Mouse (Mus musculus) midbrain, embryonic 12.5 days (tissue): ENCODE data around the gene Tmem239. TPM values are rescaled to one million over a fixed set of nuclear protein-coding genes. Genes with fewer than 3 reads are reported as not detected.
A peak's percentile ranks its signal among the peaks of the same experiment; 100 is the strongest.

ENCODE experiments used
- ATAC-seq: fragments of 200-750 bp; cut with Nextera tagmentation; 2 replicates; pipeline ENCODE4 v1.8.0; 2017; ENCODE audit warnings: low read depth, moderate TSS enrichment, moderate library complexity; ENCODE audit not compliant: low FRiP score
- H3K27ac ChIP-seq: fragments of 300-500 bp; sonication (generic); replicated peaks from 2 replicates; pipeline ENCODE4 v1.5.1; 2016; ENCODE audit warnings: mild to moderate bottlenecking
- H3K27me3 ChIP-seq: fragments of 300-500 bp; sonication (generic); 2 replicates; pipeline ENCODE4 v1.6.1; 2016; ENCODE audit warnings: mild to moderate bottlenecking
- H3K36me3 ChIP-seq: fragments of 300-500 bp; sonication (generic); 2 replicates; pipeline ENCODE4 v1.6.1; 2016
- H3K4me1 ChIP-seq: fragments of 300-500 bp; sonication (generic); 2 replicates; pipeline ENCODE4 v1.6.1; 2016
- H3K4me2 ChIP-seq: fragments of 300-500 bp; sonication (generic); replicated peaks from 2 replicates; pipeline ENCODE4 v1.6.1; 2016; ENCODE audit warnings: mild to moderate bottlenecking, moderate library complexity
- H3K4me3 ChIP-seq: fragments of 300-500 bp; sonication (generic); 2 replicates; pipeline ENCODE4 v1.5.1; 2016; ENCODE audit warnings: mild to moderate bottlenecking
- H3K9ac ChIP-seq: fragments of 300-500 bp; sonication (generic); replicated peaks from 2 replicates; pipeline ENCODE4 v1.6.1; 2016; ENCODE audit warnings: mild to moderate bottlenecking, moderate library complexity
- H3K9me3 ChIP-seq: fragments of 300-500 bp; sonication (generic); 2 replicates; pipeline ENCODE4 v1.6.1; 2016; ENCODE audit warnings: mild to moderate bottlenecking
- WGBS: fragments of 180-500 bp; shearing (Covaris S2); methylation state at CpG from one replicate; pipeline ENCODE4 v1.1.7; 2016; 5-methylcytosine and 5-hydroxymethylcytosine counted together
- polyA plus RNA-seq: library from polyadenylated mRNA; unstranded; fragments of >200 nt; fragmentation: Nextera tagmentation; extraction: Ambion mirVana; gene quantifications from 2 replicates; pipeline ENCODE4 v1.2.1, GENCODE M21; 2016

The Tmem239 gene
- polyA plus RNA-seq, 1 experiment from 2014 or later: not detected

DNA sequence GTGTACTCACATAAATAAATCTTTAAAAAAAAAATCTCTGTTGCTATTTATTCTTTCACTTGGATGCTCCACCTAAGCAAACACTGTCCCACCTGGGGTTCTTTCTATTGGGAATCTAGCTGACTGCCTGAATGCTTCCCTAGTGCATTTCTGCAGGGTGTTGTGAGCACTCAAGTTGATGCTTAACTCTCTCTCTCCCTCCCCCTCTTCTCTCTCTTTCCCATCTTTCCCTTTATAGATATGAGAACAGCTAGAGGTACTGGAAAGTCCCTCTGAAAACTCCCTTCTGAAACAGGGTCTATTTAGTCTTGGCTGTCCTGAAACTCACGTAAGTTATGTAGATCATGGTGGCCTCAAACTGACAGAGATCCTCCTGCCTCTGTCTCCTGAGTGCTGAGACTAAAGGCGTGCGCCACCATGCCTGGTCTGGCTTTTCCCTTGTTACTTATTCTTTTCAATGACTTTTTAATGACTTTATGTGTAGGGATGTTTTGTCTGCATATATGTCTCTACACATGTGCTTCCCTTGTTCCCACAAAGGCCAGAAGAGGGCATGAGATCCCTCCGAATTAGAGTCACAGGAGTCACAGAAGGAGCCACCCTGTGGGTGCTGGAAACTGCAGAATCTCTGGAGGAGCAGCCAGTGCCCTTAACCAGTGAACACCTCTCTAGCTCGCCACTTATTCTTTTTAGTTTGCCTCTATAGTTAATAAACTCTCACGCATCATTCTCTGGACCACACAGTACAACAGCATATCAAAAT lies 8.0 kb downstream of the Tmem239 start:
- no peak overlapping the region for H3K4me3 ChIP-seq
- 74% methylated on average over 6 of the region's 6 CpGs for WGBS
- H3K36me3 ChIP-seq: peaks cover 11% of the 10 kb centered on the region; the same call in 1 of the 2 replicates
- H3K4me2 ChIP-seq: no peak overlapping the region
- no peak overlapping the region for H3K9ac ChIP-seq
- no peaks in the 10 kb centered on the region for H3K4me1 ChIP-seq
- H3K27me3 ChIP-seq: no peaks in the 10 kb centered on the region
- no peaks in the 10 kb centered on the region for H3K9me3 ChIP-seq
- ATAC-seq: no peak
- H3K27ac ChIP-seq: no peak overlapping the region

DNA sequence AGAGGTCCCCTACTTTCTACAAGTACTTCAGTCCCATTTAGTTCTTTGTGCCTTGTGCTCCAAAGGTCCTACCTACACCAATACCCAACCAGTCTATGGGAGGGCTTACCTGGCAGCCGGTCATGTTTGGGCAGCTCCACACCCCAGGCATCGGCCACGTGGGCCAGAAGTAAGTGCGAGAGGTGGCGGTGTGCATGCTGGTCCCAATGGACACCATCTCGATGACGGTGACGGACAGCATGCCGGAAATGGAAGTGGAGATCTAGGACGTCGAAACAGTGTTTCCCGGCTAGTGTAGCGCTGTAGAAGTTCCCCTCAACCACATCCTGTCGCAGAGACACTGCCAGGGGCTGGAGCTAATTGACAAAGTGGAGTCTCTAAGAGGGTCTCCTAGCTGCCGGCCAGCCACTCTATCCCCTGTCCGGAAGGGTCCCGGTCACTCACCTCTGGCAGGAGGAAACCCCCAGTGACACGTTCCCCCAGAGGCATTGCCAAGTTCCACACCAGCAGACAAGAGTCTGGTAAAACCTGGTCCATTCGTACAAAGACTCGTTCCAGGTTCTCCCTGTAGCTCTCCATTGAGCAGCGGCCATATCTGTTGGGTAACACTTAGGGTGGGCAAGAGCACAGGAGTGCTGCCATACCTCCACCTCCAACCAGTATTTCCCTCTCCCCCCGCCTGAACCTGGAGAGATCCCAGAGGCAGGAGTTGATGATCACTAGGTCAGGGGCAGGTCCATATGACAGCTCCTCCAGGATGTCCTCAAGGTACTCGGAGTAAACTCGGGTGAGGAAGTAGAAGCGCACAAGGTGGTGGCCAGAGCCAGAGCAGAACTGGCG lies 15.7 kb downstream of the Tmem239 start:
- Histone ChIP-seq H3K4me3 (no peak overlapping the region), H3K36me3 (peaks cover 11% of the 10 kb centered on the region; the same call in 1 of the 2 replicates), H3K4me2 (no peak overlapping the region), H3K27me3 (peaks cover 6% of the 10 kb centered on the region; the same call in 1 of the 2 replicates), H3K27ac (no peak overlapping the region), H3K9me3 (no peaks in the 10 kb centered on the region), H3K4me1 (peaks cover 17% of the 10 kb centered on the region), H3K9ac (no peak overlapping the region)
- 97% methylated on average over 26 of the region's 26 CpGs for WGBS
- ATAC-seq: no peak

DNA sequence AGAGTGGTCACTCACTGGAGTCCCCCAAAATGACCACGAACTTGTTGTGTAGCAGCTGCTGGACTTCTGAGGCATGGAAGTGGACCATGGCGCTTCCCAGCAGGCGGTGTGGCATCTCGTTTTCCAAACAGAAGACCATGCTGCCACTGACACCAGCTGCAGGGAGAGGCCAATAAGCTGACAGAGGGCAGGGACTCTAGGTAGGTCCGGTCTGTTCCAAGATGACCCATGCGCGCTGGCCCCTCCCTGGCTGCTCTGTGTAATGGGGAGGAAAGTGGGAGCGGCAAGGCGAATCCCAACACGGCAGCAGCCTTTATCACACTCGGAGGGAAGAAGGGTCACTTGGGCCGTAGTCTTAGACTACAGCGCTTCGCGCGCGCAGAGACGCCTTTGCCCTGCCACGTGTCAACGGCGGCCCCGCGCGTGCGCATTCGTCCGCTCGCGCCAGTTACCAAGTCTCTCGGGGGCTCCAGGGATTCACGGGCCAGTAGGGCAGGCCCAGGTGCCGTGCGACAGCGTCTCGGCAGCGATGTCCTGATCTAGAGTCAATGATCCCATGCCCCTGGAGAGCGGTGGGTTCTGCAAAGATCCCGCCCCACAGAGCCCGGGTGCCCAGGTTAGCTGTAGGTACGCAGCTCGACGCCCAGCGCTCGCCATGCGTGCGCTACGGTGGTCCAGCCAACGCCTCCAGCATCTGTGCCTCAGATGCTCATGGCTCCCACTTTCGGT lies 17.3 kb downstream of the Tmem239 start:
- H3K27ac ChIP-seq: peak overlapping the region; percentile 91

GRCm38 (mm10) chr2:130424126-130424853 lies 18.0 kb downstream of the Tmem239 start, which contains the start of the genes Vps16 and Pced1a:
Gene Vps16 (plus strand): TSS chr2:130424339.
Gene Pced1a (minus strand): TSS chr2:130424701.
- H3K4me2 ChIP-seq: peak within 1 kb of the TSS; percentile 84
- H3K9ac ChIP-seq: peak within 1 kb of the TSS; percentile 81
- H3K36me3 ChIP-seq: no peaks in the 10 kb centered on the region
- peak; percentile 95 for ATAC-seq
- H3K27me3 ChIP-seq: peaks cover 6% of the 10 kb centered on the region; the same call in 1 of the 2 replicates
- H3K4me1 ChIP-seq: peaks cover 17% of the 10 kb centered on the region
- peak within 1 kb of the TSS; percentile 84 for H3K4me3 ChIP-seq
- H3K9me3 ChIP-seq: no peaks in the 10 kb centered on the region
- under 1% methylated on average over 58 of the region's 58 CpGs for WGBS
- H3K27ac ChIP-seq: peak within 1 kb of the TSS; percentile 91

More for the DNA sequence above, 17.3 kb downstream of the Tmem239 start:
- Histone ChIP-seq H3K4me2 (peak overlapping the region; percentile 84), H3K36me3 (peaks cover 6% of the 10 kb centered on the region; the same call in 1 of the 2 replicates), H3K9ac (peak overlapping the region; percentile 81), H3K4me1 (peaks cover 17% of the 10 kb centered on the region), H3K9me3 (no peaks in the 10 kb centered on the region), H3K4me3 (peak overlapping the region; percentile 84), H3K27me3 (peaks cover 6% of the 10 kb centered on the region; the same call in 1 of the 2 replicates)
- 15% methylated on average over 49 of the region's 49 CpGs for WGBS
- peak; percentile 76; the same call in 1 of the 2 replicates for ATAC-seq

DNA sequence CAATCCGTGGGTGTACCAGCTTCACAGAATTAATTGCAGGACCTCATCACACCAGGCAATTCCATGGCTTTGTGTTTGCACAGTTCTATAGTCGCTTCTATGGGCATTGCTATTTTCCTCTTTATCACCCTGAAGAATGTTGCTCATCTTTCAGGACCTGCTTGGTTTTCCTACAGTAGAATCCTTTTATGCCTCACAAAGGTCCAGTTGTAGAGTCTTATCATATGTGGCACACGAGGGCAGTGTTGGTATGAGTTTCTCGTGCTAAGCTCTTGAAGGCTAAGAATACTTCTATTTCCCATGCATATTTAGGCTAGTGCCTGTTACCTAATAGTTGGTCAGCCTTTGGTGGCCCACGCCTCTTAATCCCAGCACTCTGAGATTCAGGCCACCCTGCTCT lies 18.8 kb downstream of the Tmem239 start:
- peaks cover 17% of the 10 kb centered on the region for H3K4me1 ChIP-seq
- peaks cover 6% of the 10 kb centered on the region; the same call in 1 of the 2 replicates for H3K27me3 ChIP-seq
- peak overlapping the region; percentile 91; the same call in 1 of the 2 replicates for H3K27ac ChIP-seq
- peak overlapping the region; percentile 81 for H3K9ac ChIP-seq
- peak overlapping the region; percentile 84 for H3K4me2 ChIP-seq
- no peaks in the 10 kb centered on the region for H3K9me3 ChIP-seq
- peak overlapping the region; percentile 84 for H3K4me3 ChIP-seq
- H3K36me3 ChIP-seq: no peaks in the 10 kb centered on the region
- WGBS: 47% methylated on average over 5 of the region's 5 CpGs
- no peak for ATAC-seq

GRCm38 (mm10) chr2:130429851-130430250 lies 23.6 kb downstream of the Tmem239 start:
- H3K36me3 ChIP-seq: peaks cover 7% of the 10 kb centered on the region
- H3K4me3 ChIP-seq: no peak overlapping the region
- peaks cover 10% of the 10 kb centered on the region for H3K4me1 ChIP-seq
- no peak for ATAC-seq
- 71% methylated on average over 2 of the region's 2 CpGs for WGBS
- H3K9ac ChIP-seq: no peak overlapping the region
- H3K27me3 ChIP-seq: no peaks in the 10 kb centered on the region
- H3K27ac ChIP-seq: no peak overlapping the region
- no peaks in the 10 kb centered on the region for H3K9me3 ChIP-seq
- no peak overlapping the region for H3K4me2 ChIP-seq

DNA sequence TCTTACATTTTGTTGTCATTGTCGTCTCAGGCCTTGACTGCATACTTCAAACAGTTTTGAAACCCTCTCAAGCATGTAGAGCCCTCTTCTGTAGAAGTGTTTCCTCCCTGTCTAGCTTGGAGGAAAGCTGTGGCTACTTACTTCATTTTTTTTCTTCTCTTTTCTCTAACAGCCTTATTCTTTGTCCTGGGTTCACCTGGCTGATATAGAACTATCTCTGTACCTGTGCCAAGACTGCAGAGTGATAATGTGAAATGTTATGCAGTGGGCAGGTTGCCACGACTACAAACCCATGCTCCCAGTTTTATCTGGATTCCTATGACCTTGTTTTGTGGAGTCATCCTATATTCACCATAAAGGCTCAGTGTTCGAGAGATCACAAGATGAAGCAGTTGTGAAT lies 24.2 kb downstream of the Tmem239 start:
- Histone ChIP-seq H3K9ac (no peak overlapping the region), H3K4me2 (no peak overlapping the region), H3K27me3 (no peaks in the 10 kb centered on the region), H3K4me3 (no peak overlapping the region), H3K36me3 (peaks cover 7% of the 10 kb centered on the region), H3K4me1 (peaks cover 4% of the 10 kb centered on the region), H3K27ac (no peak overlapping the region), H3K9me3 (no peaks in the 10 kb centered on the region)
- WGBS: 86% methylated on average over 3 of the region's 3 CpGs
- ATAC-seq: no peak

- WGBS: 90% methylated on average over 3 of the region's 3 CpGs
- Histone ChIP-seq H3K4me1 (0 out of 2 replicates have a peak, but pooled peaks cover 3% of the 10 kb centered on the region), H3K9me3 (no peaks in the 10 kb centered on the region), H3K9ac (no peak overlapping the region), H3K4me2 (no peak overlapping the region), H3K4me3 (no peak overlapping the region), H3K27ac (no peak overlapping the region), H3K36me3 (peaks cover 10% of the 10 kb centered on the region), H3K27me3 (no peaks in the 10 kb centered on the region)
- no peak for ATAC-seq
Observed at GRCm38 (mm10) chr2:130432157-130432556, 25.9 kb downstream of the Tmem239 start.

DNA sequence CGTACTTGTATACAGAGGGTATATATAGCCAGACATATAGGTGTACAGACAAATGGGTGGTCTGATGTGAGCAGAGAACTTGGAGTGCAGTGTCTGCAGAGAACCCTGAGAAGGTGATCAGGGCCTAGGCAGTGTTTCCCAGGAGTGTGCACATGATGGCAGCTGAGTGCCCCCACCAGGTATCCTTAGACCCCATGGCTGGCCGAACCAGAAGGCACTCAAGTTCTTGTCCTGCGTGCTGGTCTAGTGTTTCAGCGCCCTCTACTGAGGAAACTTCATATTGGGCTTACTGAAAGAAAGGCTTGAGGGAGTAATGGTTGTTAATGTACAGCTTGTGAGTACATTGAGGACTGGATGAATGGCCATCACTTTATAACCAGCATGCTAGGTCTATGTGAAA lies 26.9 kb downstream of the Tmem239 start:
- H3K27me3 ChIP-seq: no peaks in the 10 kb centered on the region
- H3K4me3 ChIP-seq: no peak overlapping the region
- H3K9me3 ChIP-seq: no peaks in the 10 kb centered on the region
- no peak overlapping the region for H3K9ac ChIP-seq
- 0 out of 2 replicates have a peak, but pooled peaks cover 3% of the 10 kb centered on the region for H3K4me1 ChIP-seq
- peaks cover 19% of the 10 kb centered on the region for H3K36me3 ChIP-seq
- 20% methylated on average over 4 of the region's 4 CpGs for WGBS
- no peak overlapping the region for H3K4me2 ChIP-seq
- peak; percentile 44; the same call in 1 of the 2 replicates for ATAC-seq
- no peak overlapping the region for H3K27ac ChIP-seq

- Histone ChIP-seq H3K4me2 (no peak overlapping the region), H3K4me1 (0 out of 2 replicates have a peak, but pooled peaks cover 3% of the 10 kb centered on the region), H3K27me3 (no peaks in the 10 kb centered on the region), H3K4me3 (no peak overlapping the region), H3K36me3 (peaks cover 50% of the 10 kb centered on the region), H3K27ac (no peak overlapping the region), H3K9me3 (no peaks in the 10 kb centered on the region), H3K9ac (no peak overlapping the region)
- WGBS: 95% methylated on average over 1 of the region's 1 CpGs
- ATAC-seq: no peak
Observed at GRCm38 (mm10) chr2:130436769-130437168, 30.5 kb downstream of the Tmem239 start.

GRCm38 (mm10) chr2:130438861-130439260 lies 32.6 kb downstream of the Tmem239 start:
- WGBS: 92% methylated on average over 3 of the region's 3 CpGs
- Histone ChIP-seq H3K9me3 (no peaks in the 10 kb centered on the region), H3K9ac (no peak overlapping the region), H3K27me3 (no peaks in the 10 kb centered on the region), H3K4me2 (no peak overlapping the region), H3K36me3 (peaks cover 69% of the 10 kb centered on the region), H3K4me3 (no peak overlapping the region), H3K4me1 (no peaks in the 10 kb centered on the region), H3K27ac (no peak overlapping the region)
- ATAC-seq: no peak
